Mouse (Mus musculus): ENCODE results near the gene Timm10.

Gene Timm10

DNA sequence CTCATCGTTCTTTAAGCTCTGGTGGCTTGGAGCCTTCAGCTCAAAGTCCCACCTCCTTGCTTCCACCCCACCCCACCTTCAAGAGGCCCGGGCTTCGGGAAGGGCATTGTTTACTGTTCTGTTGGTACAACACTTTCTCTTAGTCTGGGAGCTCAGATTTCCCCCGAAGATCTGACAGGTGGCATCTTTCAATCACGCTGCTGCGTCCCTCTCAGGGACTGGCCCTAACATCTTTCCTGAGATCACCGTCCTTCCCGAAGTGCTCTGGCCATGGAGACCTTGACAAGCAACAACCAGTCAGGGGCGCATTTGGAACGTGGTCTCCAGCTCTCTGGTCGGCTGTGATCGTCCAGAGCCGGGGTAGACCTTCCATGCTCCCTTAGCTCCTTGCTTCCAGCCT, 4.2 kb upstream of the Timm10 start, which contains the start of gene Smtnl1:
Gene Smtnl1, minus strand, starts transcription at position 101 of the 400 bp plus-strand sequence.
- DNase-seq, result no peak

GRCm38 (mm10) chr2:84823237-84823636, 3.6 kb upstream of the Timm10 start:
- DNase-seq, result peak; percentile 31

DNA sequence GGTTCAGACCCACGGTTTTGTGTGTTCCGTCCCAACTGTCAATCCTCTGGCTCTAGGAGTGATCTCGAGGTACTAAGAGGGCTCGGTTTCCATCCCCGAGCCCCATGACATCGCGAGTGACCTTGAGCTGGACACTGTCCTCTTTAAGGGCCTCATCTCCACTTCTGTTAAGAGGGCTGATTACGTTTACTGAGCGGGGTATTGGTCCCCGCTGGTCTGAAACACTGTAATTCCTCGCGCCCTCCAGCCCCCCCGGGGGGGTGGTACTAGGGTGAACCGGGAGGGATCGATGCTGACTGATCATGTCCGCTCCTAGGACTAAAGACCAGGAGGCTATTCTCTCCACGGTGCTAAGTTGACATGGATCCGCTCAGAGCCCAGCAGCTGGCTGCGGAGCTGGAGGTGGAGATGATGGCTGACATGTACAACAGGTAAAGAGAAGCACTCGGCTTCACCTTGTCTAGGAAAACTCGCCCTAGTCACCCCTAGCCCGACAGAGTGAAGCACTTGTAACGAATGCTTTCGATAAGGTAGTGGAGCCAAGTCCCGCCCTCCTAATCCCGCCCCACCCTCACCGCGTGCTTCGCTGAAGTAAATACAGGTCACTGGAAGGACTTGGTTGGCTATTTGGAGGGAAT, 605 bp downstream of the Timm10 start:
- DNase-seq, result peak; percentile 24

DNA sequence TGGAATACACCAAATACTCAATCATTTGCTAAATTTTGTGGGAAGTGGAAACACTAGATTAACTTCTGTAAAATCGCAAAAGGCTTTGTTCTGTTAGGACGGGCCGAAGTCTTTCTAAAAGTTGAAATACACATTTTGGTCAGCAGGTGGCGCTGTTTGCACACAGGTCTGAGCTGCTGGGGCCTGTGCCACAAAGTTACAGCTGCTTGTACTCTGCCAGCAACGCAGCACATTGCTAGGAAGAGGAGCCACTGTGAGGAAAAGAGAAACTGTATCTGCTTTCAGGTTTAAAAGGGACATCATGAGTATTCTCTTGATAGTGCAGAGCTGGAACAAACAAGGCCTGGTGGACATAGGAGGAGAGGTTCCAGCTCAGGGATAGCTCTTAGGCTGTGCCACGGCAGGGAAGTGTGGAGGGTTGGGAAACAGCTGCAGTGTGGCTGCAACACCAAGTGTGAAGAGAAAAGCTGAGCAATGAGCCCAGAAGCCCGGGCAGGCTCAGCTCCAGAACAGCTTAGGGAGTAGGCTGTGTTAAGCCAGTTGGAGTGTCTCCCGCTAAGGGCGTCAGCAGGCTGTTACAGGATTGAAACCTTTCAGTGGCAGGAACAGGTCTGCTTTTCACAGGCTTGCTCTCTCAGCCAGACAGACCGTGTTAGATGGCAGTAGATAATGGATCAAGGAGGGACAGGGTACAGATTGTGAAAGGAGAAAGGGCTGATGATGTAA, 5.0 kb downstream of the Timm10 start:
- DNase-seq, result peak; percentile 88

GRCm38 (mm10) chr2:84837107-84837506, 10.3 kb downstream of the Timm10 start:
- DNase-seq, result no peak

DNA sequence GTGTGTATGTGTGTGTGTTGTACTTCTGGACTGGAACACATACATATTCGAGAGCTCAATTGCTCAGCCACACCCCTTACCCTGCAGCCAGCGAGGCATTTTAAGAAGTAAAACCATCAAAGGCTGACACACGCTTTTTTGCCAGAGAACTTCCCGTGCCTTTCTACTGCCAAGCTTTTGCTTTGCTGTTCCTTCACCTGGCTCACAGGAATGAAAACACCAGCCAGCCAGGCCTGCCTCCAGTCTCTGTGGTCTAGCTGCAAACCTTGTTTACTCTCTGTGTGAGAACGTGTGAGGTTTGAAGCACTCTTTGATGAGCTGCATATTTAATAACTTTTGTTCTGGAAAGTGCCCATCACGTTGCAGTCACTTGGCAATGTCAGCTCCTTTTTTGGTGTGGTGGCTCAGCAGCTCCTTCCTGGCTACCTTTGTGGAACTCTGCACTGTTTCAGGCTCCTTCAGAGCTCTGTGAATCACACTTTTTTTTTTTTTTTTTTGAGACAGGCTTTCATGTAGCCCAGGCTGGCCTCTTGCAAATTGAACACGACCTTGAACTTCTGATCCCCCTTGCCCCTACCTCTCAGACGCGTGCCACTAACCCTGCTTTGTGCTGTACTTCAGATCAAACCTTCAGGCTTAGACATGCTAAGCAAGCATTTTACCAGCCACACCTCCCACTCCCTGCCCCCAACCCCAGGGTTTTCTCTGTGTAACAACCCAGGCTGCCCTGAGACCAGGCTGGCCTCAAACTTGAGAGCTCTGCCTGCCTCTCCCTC, 11.2 kb downstream of the Timm10 start:
- DNase-seq, result no peak

- DNase-seq, result no peak
Measured at GRCm38 (mm10) chr2:84838593-84838949, 11.8 kb downstream of the Timm10 start, which contains the start of gene Slc43a1. Gene Slc43a1 (plus strand): TSS chr2:84838850.

DNA sequence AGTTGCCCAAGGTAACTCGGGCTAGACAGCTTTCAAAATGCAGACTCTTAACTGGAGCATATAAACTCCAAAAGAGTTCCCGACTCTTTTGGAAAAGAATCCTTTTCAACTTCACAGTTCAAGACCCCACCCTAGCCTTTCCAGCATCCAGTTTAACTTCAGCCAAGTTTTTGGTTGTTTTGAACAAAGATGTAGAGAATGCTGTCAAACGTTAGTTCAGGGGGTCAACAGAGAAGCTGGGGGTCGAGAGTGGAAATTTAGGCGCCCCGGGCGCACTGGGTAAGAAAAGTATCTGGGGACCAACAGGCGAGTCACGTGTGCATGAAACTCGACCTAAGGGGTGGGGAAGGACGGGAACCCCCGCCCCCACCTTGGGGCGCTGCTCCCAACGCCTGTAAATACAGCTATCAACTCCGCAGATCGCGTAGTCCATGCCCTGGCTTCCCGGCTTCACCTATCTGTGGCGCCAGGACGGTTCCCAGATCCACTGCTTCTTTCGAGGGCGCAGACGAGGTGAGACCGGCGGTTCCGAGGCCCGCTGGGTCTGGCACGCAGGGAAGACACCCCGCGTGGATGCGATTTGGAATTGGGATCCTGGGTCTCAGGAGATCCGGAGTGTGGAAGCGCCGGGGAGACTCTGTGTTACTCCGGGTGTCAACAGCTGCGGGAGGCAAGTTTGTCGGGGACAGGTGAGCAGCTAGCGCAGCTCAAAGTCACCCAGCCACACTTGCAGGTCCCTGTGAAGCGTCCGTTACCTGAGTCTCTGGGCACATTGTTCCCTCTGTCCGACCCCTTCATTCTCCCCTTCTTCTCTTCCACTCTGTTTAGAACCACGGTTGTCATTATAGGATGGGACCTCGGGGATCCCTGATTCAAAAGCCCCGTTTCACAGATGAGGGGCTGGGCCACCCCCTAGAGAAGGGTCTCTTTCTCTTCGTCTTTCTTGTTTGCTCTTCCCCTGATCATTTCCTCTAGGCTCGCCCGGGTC, 12.5 kb downstream of the Timm10 start:
- peak; percentile 73 for DNase-seq

DNA sequence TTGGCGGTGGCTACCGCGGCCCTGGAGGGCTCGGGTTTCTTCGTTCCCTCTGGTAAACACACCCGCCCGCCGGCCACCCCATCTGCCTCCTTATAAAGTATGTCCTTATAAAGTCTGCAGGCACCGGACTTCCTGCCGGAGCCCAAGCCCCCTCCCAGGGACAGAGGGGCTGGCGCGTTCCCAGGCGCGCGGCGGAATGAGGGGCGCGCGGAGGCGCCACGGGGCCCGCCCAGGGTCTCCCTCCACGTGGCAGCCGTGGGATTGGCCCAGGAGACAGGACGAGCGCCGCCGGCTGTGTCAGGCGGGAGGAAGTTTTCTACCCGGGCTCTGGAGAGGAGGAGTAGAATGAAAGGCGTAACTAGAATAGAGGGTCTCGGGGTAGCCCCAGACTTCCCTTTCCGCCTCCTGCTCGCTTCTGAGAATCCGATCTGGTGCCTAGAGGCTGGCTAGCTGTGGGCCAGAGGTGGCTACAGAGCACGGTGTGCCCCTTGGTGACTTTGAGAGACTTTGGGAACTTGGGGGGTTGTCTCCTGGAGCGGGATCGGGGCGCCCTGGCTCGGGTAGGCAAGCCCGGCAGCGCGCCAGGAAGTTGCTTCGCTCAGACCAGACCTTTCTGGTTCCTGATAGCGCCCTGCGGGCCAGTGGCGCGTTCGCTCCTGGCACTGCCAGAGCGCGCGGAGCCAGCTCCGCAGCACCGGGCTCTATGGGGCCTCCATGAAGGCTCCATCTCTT, 13.4 kb downstream of the Timm10 start:
- DNase-seq, result peak; percentile 94

- DNase-seq, result peak; percentile 27
Measured at GRCm38 (mm10) chr2:84840748-84841563, 14.2 kb downstream of the Timm10 start.

- no peak for DNase-seq
Measured at GRCm38 (mm10) chr2:84841905-84842304, 15.1 kb downstream of the Timm10 start.

DNA sequence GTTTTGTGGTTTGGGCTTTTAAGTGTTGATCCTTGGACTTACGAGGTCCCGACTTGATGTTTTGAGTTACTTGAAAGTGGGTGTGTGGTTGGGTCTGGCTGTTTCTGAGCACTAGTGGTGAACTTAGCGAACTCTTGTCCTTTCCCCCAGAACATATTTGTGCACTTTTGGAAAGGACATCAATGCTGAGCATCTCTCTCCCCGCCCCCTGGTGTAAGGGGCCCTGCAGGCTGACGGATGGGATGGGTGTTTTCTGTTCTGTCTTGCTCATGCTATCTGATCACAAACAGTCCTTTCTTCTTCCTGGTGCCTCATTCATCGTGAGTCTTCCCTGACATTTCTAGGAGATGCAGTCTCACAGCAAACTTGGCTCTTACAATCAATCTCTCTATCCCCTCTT, 16.9 kb downstream of the Timm10 start:
- DNase-seq, result no peak

- no peak for DNase-seq
Measured at GRCm38 (mm10) chr2:84845226-84845625, 18.4 kb downstream of the Timm10 start.

- no peak for DNase-seq
Measured at GRCm38 (mm10) chr2:84850407-84851129, 23.8 kb downstream of the Timm10 start.

GRCm38 (mm10) chr2:84851130-84852040, 24.6 kb downstream of the Timm10 start:
- peak; percentile 77 for DNase-seq

DNA sequence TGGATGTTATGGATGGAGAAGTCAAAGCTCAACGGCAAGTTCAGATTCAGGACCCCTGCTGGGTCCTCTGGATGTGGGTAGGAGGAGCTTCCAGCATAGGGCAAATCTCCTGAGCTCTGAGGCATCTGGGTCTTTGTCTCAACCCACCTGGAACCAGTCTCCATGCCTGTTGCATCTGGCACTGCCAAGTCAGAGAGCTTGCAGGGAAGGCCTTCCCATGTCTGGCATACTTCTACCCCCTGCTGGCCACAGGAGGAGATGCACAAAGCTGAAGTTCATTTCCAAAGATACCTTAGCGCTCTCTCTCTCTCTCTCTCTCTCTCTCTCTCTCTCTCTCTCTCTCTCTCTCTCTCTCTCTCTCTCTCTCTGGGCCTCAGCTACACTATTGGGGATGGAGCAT, 28.9 kb downstream of the Timm10 start:
- peak; percentile 69 for DNase-seq

GRCm38 (mm10) chr2:84858551-84858950, 31.8 kb downstream of the Timm10 start:
- no peak for DNase-seq

DNA sequence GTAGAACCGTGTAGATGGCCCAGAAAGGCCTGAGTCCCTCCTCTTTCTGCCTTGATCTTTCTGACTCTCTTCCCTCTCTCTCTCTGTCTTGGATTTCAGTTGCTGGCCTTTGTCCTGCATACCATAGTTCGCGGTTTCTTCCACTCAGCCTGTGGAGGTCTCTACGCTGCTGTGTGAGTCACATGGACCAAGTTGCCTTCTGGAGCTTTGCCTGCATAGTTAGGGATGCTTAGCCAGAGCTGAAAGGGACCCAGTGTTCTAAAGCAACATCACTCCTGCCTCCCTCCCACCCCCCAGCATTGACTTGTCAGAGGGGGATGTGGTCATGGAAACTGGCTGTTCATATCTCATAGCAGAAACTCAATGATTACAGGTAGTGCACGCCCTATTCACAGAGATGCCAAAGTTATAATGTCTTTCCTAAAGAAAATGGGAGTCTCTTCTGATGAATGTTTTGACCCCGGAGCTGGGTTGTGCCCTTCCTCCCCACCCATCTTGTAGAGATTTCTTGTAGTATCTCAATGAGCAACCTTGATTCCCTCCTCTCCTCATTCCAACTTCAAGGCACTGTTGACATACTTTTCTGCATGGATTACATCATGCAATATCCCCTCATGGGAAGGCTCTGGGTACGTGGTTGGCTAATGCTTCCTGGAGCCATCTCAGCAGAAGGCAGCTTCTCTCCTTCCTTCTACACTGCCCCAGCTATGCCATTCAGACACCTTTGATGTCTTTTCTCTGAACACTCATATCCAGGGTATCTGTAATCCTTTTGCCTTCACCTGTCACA, 33.4 kb downstream of the Timm10 start:
- no peak for DNase-seq
